Mouse (Mus musculus): ENCODE data around the gene Krtap10-4.
"Not testable (repeated sequence)": the region's sequence is repeated elsewhere in the genome, so short reads cannot be mapped to it uniquely, and the experiment has no call there.

Gene Krtap10-4

GRCm38 (mm10) chr10:77787876-77788275 is 39.0 kb downstream of the Krtap10-4 start, which contains the start of gene Gm7137:
Gene Gm7137, minus strand, starts transcription at chr10:77788200.
- not testable (repeated sequence) for DNase-seq

DNA sequence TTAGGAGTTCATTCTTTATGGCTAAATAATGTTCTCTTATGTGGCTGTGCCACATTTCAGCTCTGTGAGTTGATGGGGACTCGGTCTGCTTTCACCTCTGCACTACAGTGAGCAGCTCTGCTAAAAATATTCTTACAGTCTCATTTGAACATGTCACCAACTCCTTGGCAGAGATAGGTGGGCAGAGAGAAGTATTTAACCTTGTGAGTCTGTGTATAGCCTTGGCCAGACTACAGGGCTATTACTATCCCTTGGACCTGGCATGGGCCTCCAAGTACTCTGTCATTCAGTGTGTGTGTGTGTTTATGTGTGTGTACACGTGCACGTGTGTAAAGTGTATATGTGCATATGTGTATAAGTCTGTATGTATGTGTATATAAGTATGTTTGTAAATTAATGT is 43.5 kb downstream of the Krtap10-4 start:
- DNase-seq = not testable (repeated sequence)

- DNase-seq = not testable (repeated sequence)
Observed at GRCm38 (mm10) chr10:77782442-77782841, 44.5 kb downstream of the Krtap10-4 start, which contains the start of gene Gm3250. Gene Gm3250, minus strand, starts transcription at chr10:77782542.

GRCm38 (mm10) chr10:77776844-77777243 is 50.1 kb downstream of the Krtap10-4 start, which contains the start of gene Gm7138:
Gene Gm7138, minus strand, starts transcription at chr10:77776944.
- not testable (repeated sequence) for DNase-seq
